Mouse (Mus musculus) granulocyte monocyte progenitor cell, adult 5-6 weeks (primary cell): ENCODE measurements around the gene Zfhx3. TPM values are rescaled to one million over a fixed set of nuclear protein-coding genes. Genes with fewer than 3 reads are reported as not detected.
A peak's percentile ranks its signal among the peaks of the same experiment; 100 is the strongest.
"Not testable (repeated sequence)": the region's sequence is repeated elsewhere in the genome, so short reads cannot be mapped to it uniquely, and the experiment has no call there.

Experiments used
- ATAC-seq: replicated peaks from 2 replicates; pipeline ENCODE4 v1.8.0; 2016; ENCODE audit warnings: mild to moderate bottlenecking, moderate TSS enrichment, inconsistent platforms; ENCODE audit not compliant: poor library complexity, severe bottlenecking
- total RNA-seq, 2 experiments: library from RNA; stranded (forward) in 1 of 2; stranded (reverse) in 1 of 2; fragments of 200-712, 200-1000 nt in 1 of 2; fragments of >200 nt in 1 of 2; fragmentation: Nextera tagmentation in 1 of 2; gene quantifications; 2 replicates each; pipeline ENCODE4 v1.2.3; 2014 to 2017

Zfhx3 gene
- 0.41 and 0.88 TPM in 2 replicates for total RNA-seq (2014; fragmentation: Nextera tagmentation)
- total RNA-seq (2017), result 0.31 and 0.34 TPM in 2 replicates

DNA sequence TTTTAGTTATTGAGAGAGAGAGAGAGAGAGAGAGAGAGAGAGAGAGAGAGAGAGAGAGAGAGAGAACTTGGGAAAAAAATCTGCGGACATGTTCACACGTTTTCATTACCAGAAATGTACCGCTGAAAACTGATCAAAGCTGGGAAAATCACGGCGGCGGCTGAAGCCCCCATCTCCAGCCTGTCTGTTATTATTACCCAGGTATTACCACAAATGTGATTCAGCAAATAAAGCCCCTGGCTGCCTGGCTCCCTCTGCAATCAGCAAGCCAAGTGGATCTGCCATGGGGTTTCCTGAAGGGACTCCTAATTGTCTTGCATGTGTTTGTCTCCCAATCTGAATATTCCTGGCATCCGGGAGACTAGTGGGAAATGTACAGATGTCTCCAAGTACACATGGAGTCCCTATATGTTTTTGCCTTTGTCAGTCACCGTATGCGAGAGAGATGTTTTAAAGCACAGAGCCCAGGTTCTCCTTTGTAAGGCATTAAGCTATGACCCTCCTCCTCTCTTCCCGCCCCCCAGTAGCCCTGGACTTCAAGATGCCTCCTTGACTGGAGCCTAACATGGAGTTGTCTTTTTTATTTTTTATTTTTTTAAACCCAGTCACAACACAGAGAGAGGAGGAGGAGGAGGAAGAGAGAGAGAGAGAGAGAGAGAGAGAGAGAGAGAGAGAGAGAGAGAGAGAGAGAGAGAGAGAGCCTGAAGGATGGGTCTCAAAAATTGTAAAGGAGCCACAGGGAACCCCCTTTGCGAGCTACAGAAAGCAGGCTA is at the start of gene Zfhx3:
Zfhx3 (plus strand) TSS at position 723 of the 773 bp plus-strand sequence.
- no peak for ATAC-seq

DNA sequence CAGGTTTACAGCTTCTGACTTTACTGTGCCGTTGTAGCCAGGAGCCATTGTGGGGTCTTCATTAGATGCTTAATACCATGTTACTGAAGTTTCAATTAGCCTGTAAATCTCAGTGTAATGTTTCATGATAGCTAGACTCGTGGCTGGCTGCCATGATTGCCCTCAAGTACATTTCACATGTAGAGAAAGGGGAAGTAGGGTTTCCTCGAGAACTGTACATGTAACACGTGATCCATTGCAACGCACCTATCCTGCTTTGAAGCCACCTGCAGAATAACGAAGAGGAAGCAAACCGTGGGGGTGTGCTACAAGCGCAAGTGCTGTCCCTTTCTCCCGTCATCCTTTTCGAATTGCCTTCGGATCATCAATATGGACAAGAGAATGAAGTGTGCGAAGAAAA is 23.5 kb upstream of the Zfhx3 start:
- peak; percentile 35; the same call in 1 of the 2 replicates for ATAC-seq

DNA sequence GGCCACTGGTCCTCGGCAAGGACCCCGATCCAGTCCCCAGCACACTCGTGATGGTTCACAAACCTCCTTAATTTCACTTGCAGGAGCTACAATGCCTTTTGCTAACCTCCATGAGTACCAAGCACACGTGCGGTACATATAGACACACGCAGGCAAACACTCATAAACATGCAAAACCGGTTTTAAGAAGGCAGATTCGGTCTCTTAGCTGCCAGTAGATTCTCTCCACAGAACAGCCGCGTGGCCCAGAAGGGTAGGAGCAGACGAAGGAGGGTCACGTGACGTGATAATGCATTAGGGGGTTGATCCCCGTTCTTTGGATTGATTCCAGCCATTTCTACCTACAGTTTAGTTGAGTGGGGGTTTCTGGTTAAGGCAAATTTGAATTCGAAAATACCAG is 16.3 kb upstream of the Zfhx3 start:
- ATAC-seq, result no peak

DNA sequence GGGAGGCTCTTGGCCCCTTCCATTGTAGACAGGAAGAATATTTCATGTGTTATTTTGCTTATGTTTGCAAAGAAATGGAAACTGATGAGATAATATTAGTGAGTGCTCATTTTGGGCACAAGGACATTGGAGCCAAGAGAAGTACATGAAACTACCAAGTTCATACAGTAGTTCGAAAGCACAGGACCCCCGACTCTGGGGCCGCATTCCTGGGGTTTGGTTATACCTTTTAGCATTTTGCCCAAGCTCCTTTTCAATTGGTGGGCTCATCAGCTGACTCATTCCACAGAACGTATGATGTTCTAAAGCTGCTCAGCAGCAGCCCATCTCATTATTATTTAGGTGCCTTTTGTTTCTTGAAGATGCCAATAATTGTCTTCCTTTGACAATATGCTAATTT is 5.7 kb upstream of the Zfhx3 start:
- ATAC-seq, result no peak

DNA sequence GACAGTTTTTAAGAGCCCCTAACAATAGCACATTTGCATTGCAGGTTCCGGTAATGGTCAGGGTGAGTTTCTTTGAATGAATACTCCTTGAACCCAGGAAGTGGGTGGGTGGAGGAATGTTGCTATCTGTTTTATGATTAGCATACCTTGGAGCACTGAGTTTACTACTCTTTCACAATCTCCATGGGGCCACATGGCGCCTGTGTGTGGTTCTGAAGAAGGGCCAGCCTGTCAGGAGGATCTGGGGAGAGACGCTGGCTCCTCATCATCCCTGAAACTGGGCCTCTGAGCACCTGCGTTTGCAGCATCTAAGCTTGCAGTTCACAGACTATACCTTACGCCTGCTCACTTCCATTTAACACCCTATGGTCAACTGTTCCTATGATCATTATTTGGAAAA is 4.2 kb upstream of the Zfhx3 start:
- ATAC-seq, result not testable (repeated sequence)

DNA sequence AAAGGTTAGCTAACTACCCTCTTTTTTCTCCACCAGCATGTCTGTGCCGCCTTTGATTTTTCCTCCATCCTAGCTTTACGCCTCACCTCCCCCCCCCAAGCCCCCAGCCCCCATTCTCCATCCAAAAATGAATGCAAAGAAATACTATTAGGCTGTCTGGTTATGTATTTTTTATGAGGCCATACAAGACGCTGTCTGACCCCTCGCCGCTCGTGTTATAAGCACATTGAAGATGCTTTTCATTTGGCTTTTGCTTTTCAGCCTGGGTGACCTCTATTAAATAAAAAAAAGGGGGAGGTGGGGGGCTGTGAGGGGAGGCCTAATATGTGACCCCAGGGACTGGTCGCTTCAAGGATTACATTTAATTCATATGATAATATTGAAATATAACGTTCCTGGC is 2.3 kb upstream of the Zfhx3 start:
- ATAC-seq, result no peak

DNA sequence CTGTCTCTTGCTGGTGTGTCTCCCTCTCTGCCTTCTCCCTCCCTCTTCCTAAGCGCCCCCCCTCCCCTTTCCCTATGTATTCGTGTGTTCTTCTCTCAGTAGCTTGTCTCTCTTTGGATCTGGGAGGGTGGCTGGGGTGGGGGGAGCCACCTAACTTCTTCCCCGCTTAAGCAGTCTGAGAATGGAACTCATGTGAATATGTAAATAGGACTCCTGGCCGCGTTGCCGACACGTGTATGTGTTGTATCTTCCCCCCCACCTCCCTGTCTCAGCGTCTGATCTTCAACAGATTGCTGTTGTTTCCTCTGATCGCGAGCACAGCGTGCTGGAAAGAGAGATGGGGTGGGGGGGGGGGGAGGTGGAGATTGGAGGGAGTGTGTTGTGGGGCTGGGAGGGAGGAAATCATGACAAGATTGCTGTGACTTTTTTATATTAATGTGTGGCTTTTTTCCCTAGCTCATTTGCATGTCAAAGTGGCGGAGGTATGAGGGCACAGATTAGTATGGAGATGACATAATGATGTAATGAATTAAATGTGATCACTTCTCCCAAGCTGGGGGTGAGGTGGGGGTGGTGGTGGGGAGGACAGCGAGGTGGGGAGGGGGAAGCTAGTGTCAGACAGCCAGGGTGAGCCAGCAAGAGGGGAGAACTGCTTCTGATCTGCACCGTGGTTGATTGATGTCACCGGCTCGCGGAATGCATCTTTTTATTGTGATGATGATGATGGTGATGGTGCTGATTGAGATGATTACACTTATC is 487 bp downstream of the Zfhx3 start:
- ATAC-seq, result no peak

DNA sequence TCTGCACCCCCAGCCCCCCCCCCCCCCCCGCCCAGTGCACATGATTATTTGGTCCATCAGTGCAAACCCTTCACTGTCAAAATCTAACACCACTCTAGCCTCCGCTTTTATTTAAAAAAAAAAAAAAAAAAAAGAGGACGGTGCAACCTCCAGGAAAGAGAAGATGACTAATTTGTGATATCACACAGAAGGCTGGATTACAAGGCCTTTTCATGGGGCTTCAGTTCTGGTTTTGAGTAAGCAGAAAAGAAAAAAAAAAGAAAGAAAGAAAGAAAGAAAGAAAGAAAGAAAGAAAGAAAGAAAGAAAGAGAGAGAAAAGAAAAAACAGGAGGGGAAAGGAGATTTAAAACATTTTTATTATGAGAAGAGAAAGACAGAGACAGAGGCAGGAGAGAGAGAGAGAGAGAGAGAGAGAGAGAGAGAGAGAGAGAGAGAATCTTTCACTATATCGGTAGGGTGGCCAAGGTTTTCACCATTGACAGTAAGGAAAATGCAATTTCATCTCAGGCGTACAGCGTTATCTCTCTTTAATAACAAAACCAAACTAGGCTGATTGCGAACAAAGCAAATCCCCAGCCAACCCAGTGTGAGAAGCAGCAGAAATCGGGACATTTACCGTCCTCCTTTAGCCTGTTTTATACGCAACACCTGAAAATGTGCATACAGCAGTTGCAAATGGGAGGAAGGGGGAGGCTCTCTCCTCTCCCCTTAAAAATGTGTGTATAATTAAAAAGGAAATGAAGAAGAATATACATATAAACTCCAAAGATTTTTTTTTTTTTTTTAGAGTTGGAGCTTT is 1.3 kb downstream of the Zfhx3 start:
- no peak for ATAC-seq

DNA sequence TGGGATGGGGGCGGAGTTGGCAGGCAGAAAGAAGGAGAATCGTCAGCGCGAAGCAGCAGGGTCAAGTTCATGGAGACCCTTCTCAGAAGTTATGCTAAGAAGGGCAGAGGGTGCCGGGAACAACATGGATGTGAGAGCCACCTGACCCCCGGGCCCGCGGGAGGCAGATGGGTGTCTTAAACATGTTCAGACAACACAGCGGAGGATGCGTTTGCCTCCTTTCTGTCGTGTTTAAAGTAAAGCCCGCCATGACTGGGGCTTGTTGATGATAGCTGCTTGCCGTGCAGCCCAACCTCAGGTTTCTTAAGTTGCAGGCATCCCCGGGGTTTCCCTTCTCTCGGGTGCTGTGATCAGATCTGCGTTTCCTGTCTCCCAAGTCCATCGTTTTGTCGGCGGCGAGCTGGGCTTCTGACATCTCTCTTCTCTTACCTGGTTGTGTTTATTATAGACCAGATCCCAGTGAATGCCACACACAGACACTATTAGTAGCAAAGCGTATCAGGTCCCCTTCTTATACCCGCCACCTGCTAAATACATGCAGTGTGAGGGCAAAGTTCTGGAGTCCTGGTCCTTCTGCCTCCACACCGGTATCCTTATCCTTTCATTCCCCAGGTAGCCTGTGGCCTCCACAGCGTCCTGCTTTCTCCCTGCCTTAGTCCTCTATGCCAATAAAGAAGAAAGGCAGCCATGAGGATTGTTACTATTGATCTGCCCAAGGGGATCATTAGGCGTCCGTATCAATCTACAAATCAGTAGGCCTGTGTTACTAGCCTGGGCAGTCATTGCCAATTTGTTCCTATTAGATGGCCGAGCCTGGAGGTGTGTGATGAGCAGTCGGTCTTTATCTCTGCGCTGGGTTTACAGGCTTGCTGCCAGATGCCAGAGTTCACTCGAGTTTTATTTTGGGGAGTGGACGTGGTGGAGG is 2.5 kb downstream of the Zfhx3 start:
- no peak; the same call in 1 of the 2 replicates for ATAC-seq

DNA sequence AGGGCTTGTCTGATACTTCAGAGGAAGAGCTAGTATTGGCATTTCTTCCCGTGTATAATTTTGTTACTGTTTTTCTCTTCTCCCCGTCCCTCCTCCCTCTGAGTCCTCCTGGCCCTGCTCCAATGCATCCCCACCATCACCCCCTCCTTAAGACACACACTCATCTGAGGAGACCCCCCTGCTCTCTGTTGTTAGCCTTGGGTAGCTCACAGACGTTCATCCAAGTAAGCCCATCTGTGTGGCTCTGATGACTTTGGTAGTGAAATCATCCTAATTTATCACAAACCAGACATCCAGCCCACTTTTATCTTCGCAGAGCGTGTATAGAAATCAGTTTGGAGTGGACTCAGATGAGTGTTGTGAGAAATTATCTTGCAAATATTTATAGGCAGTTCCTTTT is 4.4 kb downstream of the Zfhx3 start:
- ATAC-seq, result no peak

DNA sequence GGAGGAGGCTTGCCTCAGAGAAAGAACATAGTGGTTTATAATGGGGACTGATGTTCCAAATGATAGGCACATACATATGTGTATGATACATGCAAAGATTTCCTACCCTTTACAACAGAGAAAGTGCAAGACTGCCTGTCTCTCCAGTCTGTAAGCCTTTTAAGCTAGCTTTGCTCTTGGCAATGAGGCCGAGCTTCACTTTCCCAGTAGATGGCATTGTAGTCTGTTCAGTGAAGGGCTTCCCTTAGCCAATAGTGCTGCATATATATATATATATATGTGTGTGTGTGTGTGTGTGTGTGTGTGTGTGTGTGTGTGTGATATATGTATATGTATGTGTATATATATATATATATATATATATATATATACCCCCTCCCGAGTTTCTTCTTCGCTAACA is 13.4 kb downstream of the Zfhx3 start:
- ATAC-seq, result no peak

DNA sequence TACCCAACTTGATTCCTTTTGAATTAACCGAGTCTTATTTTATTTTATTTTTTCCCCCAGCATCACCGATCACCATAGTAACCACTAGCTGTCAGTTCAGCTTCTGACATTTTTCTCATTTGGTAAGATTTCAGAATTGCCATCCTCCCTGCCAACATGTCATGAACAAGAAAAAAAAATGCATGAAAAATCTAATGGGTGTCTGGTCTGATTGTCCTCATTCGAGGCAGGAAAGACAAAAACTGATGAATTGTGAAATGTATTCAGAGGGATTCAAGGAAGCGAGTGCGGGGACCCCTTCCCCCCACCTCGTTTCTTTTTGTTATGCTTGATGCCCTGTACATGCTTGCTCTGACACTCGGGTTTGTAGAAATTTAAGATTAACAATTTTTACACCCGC is 15.1 kb downstream of the Zfhx3 start:
- no peak for ATAC-seq

DNA sequence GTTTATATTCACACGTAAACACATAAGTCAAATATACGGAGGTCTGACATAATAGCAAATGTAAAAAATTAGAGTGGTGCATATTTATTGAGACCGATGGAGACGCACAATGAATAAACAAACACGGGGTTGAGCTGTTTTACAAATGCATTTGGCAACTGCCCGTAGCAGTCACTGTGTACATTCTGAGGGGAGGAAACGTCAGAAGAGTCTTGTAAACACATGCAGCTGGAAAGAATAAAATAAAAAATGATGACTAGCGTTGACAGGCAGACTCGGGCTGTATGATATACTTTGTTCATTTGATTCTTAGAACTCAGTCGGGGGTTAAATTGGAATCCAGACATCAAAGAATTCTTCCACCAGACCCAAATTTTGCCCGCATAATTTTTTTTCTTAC is 18.0 kb downstream of the Zfhx3 start:
- ATAC-seq, result no peak

DNA sequence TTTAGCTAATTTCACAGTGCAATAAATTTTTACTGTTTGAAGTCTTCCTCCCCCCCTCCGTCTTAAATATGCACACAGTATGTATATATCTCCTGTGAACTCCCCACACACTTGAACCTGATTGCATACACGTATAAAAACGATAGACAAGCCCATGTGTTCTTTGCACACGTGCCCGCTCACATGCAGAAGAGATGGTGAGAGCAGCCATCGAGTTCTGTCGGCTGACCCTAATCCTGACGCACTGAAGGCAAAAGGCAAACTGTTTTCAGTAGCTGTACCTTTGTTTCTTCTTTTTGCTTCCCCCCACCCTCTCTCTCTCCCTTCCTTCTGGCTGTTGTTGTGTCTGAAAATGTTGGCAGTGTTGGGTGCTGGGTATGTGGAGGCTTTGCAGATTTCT is 18.4 kb downstream of the Zfhx3 start:
- no peak for ATAC-seq

DNA sequence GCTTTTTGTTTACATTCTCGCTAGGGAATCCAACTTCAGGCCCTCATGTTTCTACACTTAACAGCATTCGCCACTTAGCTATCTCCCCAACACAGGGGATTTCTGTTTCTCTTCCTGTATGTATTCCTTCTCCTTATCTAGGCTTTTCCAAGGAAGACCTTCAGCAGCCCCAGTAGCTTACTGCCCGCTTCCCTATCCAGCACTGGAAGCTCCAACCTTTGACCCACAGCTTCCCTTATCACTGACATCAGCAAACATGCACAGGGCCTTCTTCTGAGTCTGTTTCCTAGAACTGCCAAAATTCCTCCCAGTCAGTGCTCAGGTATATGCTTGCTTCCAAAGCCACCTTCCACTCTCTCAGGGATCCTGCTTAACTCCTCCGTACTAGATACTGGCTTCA is 29.8 kb downstream of the Zfhx3 start:
- no peak for ATAC-seq

DNA sequence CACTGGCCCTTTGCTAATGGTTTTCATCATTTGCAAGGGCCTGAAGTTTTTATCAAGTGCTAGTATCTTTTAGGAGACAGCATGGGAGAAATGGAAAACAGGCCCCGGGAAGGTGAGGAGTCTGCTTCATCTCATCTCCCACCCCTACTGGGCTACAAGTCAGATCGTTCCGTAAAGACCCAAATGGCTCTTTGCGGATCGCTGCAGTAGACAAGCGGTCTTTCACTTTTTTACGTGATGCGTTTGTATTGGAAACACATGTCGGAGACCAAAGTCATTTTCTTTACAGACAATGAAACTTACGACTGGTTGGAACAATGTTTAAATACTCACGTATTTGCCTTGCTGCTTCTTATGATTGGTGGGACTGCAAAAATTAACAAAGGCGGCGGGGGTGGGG is 32.0 kb downstream of the Zfhx3 start:
- no peak for ATAC-seq

DNA sequence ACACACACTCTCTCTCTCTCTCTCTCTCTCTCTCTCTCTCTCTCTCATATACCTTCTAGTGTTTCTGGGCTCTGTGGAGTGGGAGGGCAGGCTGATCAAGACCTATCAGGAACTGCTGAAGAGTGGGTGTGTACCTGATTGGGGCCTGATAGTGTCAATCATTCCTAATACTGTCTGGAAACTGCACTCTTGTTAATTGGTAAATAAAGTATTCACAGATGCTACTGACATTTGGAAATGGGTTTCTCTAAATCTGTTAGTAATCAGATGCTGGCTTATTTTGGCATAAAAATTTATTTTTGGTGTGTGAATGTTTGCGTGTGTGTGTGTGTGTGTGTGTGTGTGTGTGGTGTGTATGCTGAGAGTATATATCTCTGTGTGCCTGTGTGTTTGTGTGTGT is 35.8 kb downstream of the Zfhx3 start:
- no peak for ATAC-seq

DNA sequence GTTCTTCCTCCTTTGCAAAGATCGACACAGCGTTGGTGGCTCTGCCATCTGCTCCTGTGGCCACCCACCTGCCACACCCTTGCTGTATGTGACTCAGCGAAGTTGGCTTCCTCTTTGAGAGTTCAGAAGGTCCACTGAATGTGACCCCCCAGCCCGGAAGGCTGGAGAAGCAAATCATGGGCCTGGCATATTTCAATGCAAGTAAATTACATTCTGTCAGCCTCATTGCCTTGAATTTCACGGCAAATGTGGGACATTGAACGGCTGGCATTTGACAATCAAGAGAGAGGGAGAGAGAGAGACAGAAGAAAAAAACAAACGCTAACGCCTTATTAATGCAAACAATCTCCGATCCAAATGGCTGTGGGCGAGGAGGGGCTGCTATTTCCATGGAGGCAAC is 38.2 kb downstream of the Zfhx3 start:
- peak; percentile 100 for ATAC-seq

DNA sequence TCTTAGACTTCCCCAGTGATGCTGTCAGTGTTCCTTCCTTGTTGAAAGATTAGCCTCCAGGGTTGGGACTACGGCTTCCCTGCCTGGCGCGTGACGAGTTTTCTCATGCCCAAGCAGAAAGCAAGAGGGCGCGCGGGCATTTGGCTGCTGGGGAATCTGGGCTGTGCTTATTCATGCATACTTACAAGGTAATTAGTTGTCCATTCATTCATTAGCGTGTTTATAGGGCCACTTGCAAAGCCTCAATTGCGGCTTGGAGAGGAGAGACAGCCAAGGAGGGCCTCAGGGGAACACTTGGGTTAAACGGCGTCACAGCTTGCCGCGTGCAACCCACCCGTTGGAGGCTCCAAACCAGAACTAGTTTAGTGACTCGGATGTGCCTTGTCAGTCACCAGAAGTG is 44.2 kb downstream of the Zfhx3 start:
- no peak for ATAC-seq

DNA sequence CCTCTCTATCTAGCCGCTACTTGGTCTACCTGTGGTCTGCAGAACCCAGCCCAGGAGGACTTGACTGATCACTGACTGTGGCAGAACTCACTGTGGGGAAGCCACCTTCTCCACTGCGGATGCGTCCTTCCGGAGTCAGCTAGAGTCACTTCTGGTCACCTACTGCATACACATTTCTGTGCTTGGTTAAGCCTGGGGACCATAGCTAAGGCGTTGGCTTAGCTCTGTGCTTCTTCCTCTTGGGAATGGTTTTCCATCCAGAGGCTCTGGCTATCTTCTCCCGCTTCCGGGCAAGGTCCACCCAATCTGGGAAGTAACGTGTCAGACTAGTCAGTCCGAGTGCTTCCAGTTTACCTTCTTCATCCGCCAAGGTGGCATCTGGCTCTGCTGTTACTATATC is 56.4 kb downstream of the Zfhx3 start:
- no peak for ATAC-seq
